Mouse (Mus musculus) thymus, adult 2 months (tissue): Measurements from ENCODE around the gene Galnt15. TPM values are rescaled to one million over a fixed set of nuclear protein-coding genes. Genes with fewer than 3 reads are reported as not detected.
"Not testable (repeated sequence)": the region's sequence is repeated elsewhere in the genome, so short reads cannot be mapped to it uniquely, and the experiment has no call there.

Experiments
- DNase-seq: peaks from one replicate; pipeline ENCODE4 v3.0.0; 2021
- H3K27ac ChIP-seq: fragments of 200-500 bp; 2 replicates; pipeline ENCODE4 v1.5.1; 2012; ENCODE audit warnings: low read length, control low read depth; ENCODE audit not compliant: control insufficient read depth, insufficient read depth
- H3K27me3 ChIP-seq: fragments of 200-500 bp; 2 replicates; pipeline ENCODE4 v1.6.1; 2012; ENCODE audit warnings: mild to moderate bottlenecking, low read length, moderate library complexity, mixed read lengths; ENCODE audit not compliant: control insufficient read depth, insufficient read depth
- H3K36me3 ChIP-seq: fragments of 200-500 bp; 2 replicates; pipeline ENCODE4 v1.6.1; 2012; ENCODE audit warnings: mild to moderate bottlenecking, low read length, moderate library complexity; ENCODE audit not compliant: control insufficient read depth, insufficient read depth
- H3K4me1 ChIP-seq: fragments of 200-500 bp; replicated peaks from 2 replicates; pipeline ENCODE4 v1.6.1; 2012; ENCODE audit warnings: low read length; ENCODE audit not compliant: control insufficient read depth, insufficient read depth
- H3K4me3 ChIP-seq: fragments of 200-500 bp; 2 replicates; pipeline ENCODE4 v1.5.1; 2012; ENCODE audit warnings: mild to moderate bottlenecking, low read length, control low read depth, moderate library complexity; ENCODE audit not compliant: control insufficient read depth, insufficient read depth
- CTCF ChIP-seq: fragments of 200-500 bp; IDR thresholded peaks from 2 replicates; pipeline ENCODE4 v1.5.1; 2012; ENCODE audit warnings: mild to moderate bottlenecking, control low read depth, low read length, moderate library complexity, borderline replicate concordance; ENCODE audit not compliant: control insufficient read depth, poor library complexity, insufficient read depth; ENCODE audit errors: extremely low read depth
- POLR2A ChIP-seq: fragments of 200-500 bp; IDR thresholded peaks from 2 replicates; pipeline ENCODE4 v1.6.1; 2012; ENCODE audit warnings: mild to moderate bottlenecking, low read length, control low read depth, moderate library complexity; ENCODE audit not compliant: control insufficient read depth, poor library complexity, insufficient read depth; ENCODE audit errors: extremely low read depth
- WGBS: fragments of 180-500 bp; shearing (Covaris S2); methylation state at CpG from one replicate; pipeline ENCODE4 v1.1.7; 2018; 5-methylcytosine and 5-hydroxymethylcytosine counted together
- polyA plus RNA-seq: library from polyadenylated mRNA; depleted of rRNA; stranded (reverse); fragments of >200 nt; gene quantifications from 2 replicates; pipeline ENCODE4 v1.2.3, GENCODE M21; 2012

Galnt15 gene
- polyA plus RNA-seq, 1 experiment: 2.4 TPM

DNA sequence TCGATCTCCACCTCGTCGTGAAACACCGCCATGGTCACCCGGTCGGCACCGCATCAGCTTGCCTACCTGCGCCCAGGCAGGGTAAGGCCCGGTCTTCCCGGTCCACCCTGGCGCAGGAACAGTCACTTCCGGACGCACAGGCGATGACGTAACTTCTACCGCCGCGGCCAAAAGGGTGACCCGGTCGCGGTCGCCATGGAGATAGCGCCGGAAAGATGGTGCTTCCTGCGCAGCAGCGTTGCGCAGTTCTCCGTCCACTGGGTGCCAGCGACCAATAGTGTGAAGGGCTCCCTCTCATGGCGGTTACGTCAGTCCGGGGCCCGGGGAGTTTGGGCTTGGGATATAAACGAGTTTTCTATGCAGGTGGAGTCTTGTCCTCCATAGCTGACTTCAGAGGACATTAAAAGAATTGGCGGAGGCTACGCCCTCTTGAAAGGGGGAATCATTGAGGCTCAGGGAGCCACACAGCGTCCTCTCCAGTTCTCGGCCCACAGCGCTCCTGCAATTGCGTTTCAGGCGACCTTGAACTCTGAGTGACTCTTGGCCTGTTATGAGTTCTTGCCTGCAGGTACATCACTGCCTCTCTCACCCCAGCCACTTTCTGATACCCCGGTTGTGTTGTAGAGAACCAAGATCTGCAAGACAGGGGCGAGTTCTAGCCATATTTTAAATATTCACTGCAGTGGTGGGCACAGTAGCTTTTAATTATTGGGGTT lies 56.9 kb downstream of the Galnt15 start, which contains the start of gene Dph3:
Gene Dph3, minus strand, starts transcription at position 244 of the 716 bp plus-strand sequence.
- peaks cover 10% of the 10 kb centered on the region for H3K36me3 ChIP-seq
- no peak for TF ChIP-seq POLR2A
- TF ChIP-seq CTCF: 0 out of 2 replicates have a peak, but pooled peaks have one; percentile 29
- peaks cover 4% of the 10 kb centered on the region; the same call in 1 of the 2 replicates for H3K4me1 ChIP-seq
- H3K27me3 ChIP-seq: no peaks in the 10 kb centered on the region
- WGBS: under 1% methylated on average over 43 of the region's 43 CpGs
- peak; percentile 96 for DNase-seq
- H3K4me3 ChIP-seq: peak within 1 kb of the TSS; percentile 72
- H3K27ac ChIP-seq: peak within 1 kb of the TSS; percentile 75

DNA sequence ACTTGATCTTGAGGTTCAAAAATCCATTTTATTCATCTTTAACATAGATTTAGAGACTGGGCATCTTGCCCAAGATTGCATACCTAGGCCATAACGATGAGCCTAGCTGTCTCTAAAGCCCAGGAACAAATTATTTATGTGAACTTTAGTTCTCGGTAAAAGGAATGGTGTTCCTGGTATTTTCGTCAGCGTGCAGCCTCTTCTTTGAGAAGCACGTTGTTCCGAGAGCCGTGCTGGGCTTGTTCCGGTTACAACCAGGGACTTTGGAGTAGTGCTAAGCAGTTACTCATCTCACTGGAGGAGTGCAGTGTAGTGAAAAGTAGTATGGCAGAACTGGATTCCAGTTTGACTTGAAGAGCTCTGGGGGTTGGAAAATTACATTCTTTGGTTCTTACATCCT lies 57.4 kb downstream of the Galnt15 start:
- Histone ChIP-seq H3K4me3 (peak overlapping the region; percentile 15; the same call in 1 of the 2 replicates), H3K4me1 (peaks cover 4% of the 10 kb centered on the region; the same call in 1 of the 2 replicates), H3K36me3 (peaks cover 10% of the 10 kb centered on the region), H3K27me3 (no peaks in the 10 kb centered on the region), H3K27ac (no peak overlapping the region)
- 16% methylated on average over 8 of the region's 8 CpGs for WGBS
- DNase-seq: no peak
- TF ChIP-seq POLR2A (no peak), CTCF (no peak)

DNA sequence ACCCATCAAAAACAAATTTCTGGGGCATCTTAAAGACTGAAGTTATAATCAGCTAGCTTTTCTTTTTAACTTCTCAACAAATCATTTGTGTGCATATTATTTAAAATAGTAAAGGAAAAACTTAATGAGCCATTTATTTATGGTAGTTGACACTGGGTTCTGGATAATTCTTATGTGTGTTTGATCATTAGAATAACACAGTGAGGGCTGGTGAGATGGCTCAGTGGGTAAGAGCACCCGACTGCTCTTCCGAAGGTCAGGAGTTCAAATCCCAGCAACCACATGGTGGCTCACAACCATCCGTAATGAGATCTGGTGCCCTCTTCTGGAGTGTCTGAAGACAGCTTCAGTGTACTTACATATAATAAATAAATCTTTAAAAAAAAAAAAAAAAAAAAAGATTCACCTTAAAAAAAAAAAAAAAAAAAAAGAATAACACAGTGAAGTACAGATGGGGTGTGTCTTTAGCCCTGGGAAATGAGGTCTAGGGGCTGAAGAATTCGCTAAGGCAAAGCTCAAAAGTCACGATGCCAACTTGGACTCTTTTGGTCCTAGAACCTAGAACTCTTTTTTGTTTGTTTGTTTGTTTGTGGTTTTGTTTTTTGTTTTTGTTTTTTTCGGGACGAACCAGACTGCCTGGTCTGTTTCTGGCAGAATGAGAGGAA lies 58.9 kb downstream of the Galnt15 start:
- 95% methylated on average over 7 of the region's 7 CpGs for WGBS
- H3K27me3 ChIP-seq, H3K27ac ChIP-seq, H3K4me1 ChIP-seq, H3K4me3 ChIP-seq, H3K36me3 ChIP-seq, DNase-seq: not testable (repeated sequence)

DNA sequence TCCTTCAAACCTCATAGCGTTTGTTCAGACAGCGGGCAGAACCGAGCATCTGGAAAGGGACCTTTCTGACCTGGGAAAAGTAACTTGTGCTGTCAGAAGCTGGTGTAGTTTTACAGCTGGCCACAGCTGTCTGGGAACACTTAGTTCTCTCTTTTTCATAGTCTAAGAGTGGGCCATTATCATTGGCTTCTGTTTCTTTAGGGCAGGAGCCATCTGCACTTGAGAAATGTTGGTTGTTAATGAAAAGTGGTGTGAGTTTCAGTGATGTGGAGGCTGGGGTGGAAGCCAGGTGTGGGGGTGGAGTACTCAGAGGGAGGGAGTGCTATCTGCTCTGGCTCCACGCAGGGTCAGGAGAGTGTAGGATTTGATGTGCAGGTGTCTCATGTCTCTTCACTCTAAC lies 62.3 kb downstream of the Galnt15 start:
- WGBS: 88% methylated on average over 4 of the region's 4 CpGs
- Histone ChIP-seq H3K27me3 (no peaks in the 10 kb centered on the region), H3K4me1 (peaks cover 4% of the 10 kb centered on the region; the same call in 1 of the 2 replicates), H3K27ac (no peak overlapping the region), H3K4me3 (no peak overlapping the region), H3K36me3 (no peaks in the 10 kb centered on the region)
- no peak for DNase-seq
- TF ChIP-seq POLR2A (no peak), CTCF (no peak)

DNA sequence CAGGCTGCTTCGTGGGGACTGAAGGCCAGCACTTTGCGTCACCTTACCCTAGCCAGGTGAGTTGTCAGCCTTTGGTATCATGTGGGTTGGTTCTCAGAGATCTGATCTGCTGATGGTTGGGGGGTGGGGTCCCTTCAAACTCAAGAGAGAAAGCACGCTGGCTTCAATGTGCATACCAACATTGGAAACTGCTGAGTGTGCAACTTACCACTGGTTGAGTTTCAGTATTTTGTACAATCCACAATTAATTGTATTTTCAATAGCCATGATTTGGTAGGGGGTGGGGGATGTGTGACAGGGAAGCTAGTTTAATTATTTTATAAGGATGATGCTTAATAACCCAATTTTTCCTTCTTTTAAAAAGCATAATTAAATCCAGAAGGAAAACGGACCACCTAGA lies 62.9 kb downstream of the Galnt15 start:
- Histone ChIP-seq H3K27me3 (no peaks in the 10 kb centered on the region), H3K4me3 (no peak overlapping the region), H3K4me1 (0 out of 2 replicates have a peak, but pooled peaks cover 2% of the 10 kb centered on the region), H3K36me3 (no peaks in the 10 kb centered on the region; the same call in 1 of the 2 replicates), H3K27ac (no peak overlapping the region)
- DNase-seq: no peak
- 92% methylated on average over 4 of the region's 4 CpGs for WGBS
- TF ChIP-seq CTCF: no peak
- no peak for TF ChIP-seq POLR2A

DNA sequence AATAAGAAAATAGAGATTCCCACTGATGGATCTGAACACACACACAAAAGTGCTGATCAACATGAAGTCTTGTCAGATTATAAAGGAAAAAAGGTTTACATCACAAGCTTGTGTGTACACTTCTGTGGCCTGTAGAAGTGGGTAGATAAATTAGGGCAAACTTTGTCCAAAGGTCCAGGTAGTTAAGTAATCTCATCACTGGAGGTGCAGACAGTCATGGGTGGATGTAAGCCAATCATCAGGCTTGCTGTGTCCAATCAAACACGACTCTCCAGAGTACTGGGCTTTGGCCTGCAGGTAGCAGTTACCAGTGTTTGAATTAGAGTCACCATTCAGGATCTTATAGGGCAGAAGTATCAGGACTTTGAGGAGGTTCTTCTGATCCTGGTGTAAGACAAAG lies 64.2 kb downstream of the Galnt15 start:
- Histone ChIP-seq H3K27me3 (no peaks in the 10 kb centered on the region), H3K36me3 (peaks cover 6% of the 10 kb centered on the region), H3K27ac (no peak overlapping the region), H3K4me3 (no peak overlapping the region), H3K4me1 (no peaks in the 10 kb centered on the region)
- no peak for DNase-seq
- WGBS: 89% methylated on average over 1 of the region's 1 CpGs
- TF ChIP-seq POLR2A (no peak), CTCF (no peak)
